Mouse (Mus musculus) heart, postnatal 10 days (tissue): ENCODE results near the gene 1110065P20Rik. TPM values are rescaled to one million over a fixed set of nuclear protein-coding genes. Genes with fewer than 3 reads are reported as not detected.

Source experiments
- DNase-seq, 2 experiments: peaks; one replicate each; pipeline ENCODE4 v3.0.0; 2021
- intact Hi-C: fragments of 180-260 bp; cut with DNase I; formaldehyde crosslinking; loops from one replicate; pipeline ENCODE4 v1.15.1; 2025
- total RNA-seq, 2 experiments: library from RNA; stranded (reverse); gene quantifications; 2 replicates each; pipeline ENCODE4 v1.2.3; 2021

The 1110065P20Rik gene
- 10 to 100 TPM; 28.7 to 33.5 TPM for total RNA-seq

GRCm38 (mm10) chr4:124850933-124851658 is at the start of gene 1110065P20Rik:
TSS of gene 1110065P20Rik (minus strand) at chr4:124851196.
- DNase-seq, result peak; percentile 80 to 82
- intact Hi-C loops, result no loop called here

GRCm38 (mm10) chr4:124899906-124900305 is 48.9 kb upstream of the 1110065P20Rik start:
- intact Hi-C loops, result no loop called here
- no peak for DNase-seq

GRCm38 (mm10) chr4:124898428-124898827 is 47.4 kb upstream of the 1110065P20Rik start:
- intact Hi-C loops, result no loop called here
- DNase-seq, result no peak

- intact Hi-C loops, result no loop called here
- peak in 1 of 2 experiments; percentile 7 for DNase-seq
Measured at GRCm38 (mm10) chr4:124894508-124895428, 43.8 kb upstream of the 1110065P20Rik start.

- DNase-seq, result no peak
- intact Hi-C loops, result no loop called here
Measured at GRCm38 (mm10) chr4:124893769-124894168, 42.8 kb upstream of the 1110065P20Rik start.

DNA sequence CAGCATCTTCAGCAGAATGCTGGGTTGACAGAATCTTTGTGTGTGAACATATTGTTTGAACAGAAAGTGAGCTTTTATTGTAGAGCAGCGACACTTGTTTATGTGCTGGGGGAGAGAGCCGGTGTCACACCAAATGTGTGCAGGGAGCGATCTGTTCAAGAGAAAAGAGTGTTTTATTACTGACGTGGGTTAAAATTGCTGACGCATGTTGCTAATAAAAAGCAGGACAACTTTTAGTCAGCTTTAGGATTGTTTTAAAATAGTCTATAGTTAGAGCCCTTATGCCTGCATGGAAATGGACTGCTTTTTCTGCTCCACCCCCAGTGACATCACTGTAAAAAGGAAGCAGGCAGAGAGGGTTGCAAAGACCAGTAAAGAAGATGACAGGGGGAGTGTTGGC is 39.8 kb upstream of the 1110065P20Rik start:
- intact Hi-C loops, result no loop called here

DNA sequence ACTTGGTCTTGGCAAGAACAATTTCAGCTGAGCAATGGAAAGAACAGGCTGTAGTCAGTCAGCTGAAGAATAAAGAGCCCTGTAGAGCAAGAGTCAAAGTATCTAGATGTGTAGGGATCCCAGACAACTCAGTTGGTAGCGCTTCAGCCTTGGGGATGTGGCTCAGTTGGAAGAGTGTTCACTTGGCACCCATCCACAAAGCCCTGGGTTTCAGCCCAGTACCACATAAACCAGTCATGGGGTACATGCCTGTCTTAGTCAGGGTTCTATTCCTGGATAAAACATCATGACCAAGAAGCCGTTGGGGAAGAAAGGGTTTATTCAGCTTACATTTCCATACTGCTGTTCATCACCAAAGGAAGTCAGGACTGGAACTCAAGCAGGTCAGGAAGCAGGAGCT is 38.9 kb upstream of the 1110065P20Rik start:
- DNase-seq, result no peak
- intact Hi-C loops, result no loop called here

More for the DNA sequence above, 39.8 kb upstream of the 1110065P20Rik start:
- no peak for DNase-seq

GRCm38 (mm10) chr4:124888702-124889101 is 37.7 kb upstream of the 1110065P20Rik start:
- intact Hi-C loops, result no loop called here
- DNase-seq, result no peak

GRCm38 (mm10) chr4:124882151-124882729 is 31.2 kb upstream of the 1110065P20Rik start:
- peak; percentile 49 to 64 for DNase-seq
- intact Hi-C loops, result no loop called here

DNA sequence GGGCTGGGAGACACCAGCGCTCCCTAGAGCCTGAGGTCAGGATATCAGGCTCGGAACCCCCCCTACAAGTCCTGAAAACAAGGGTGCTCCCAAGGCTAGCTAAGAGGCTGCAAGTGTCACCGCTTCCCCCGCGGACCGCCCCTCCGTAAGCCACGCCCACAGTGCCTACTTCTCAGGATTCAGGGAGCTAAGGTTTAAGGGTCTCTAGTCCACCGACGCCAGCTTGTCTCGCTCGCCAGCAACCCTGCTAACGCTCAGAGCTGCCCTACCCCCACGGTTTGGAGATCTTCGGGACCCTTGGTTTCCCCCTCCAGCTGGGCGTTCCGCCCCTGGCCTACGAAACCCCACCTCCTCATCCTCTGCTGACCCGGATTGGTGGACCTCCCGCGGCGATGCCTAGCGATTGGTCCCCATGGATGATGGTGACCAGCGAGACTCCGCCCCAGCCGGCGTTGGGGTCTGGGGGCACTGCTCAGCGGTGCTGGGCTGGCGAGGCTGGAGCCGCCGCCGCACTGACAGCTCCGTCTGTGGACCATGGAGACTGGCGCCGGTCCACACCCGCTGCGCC is 30.4 kb upstream of the 1110065P20Rik start:
- intact Hi-C loops, result no loop called here
- DNase-seq, result no peak

DNA sequence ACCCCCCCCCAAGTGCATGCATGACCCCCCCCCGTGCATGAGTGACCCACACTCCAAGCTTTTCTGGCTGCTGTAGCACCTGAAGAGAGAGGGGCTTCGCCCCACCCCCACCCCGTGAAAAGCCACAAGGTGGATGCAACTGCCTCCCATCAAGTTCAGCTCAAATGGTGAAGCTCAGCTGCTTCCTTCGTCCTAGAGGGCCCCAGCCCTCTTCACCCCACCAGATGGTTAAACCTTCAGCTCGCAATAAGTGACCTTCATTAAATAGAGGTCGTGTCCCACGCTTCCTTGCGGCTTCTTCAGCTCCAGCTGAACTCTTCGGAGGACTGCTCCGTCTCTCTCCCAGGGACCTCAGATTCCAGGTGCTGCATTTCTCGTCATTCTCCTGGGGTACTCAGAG is 29.6 kb upstream of the 1110065P20Rik start, which contains the start of gene Epha10:
TSS of gene Epha10 (plus strand) at position 301 of the 400 bp plus-strand sequence.
- intact Hi-C loops, result no loop called here
- no peak for DNase-seq

GRCm38 (mm10) chr4:124872719-124873118 is 21.7 kb upstream of the 1110065P20Rik start:
- intact Hi-C loops, result no loop called here
- no peak for DNase-seq

GRCm38 (mm10) chr4:124861283-124862188 is 10.5 kb upstream of the 1110065P20Rik start, which contains the start of gene Maneal:
TSS of gene Maneal (minus strand) at chr4:124862171.
- intact Hi-C loops, result no loop called here

GRCm38 (mm10) chr4:124860446-124860845 is 9.4 kb upstream of the 1110065P20Rik start:
- DNase-seq, result peak; percentile 82 to 88

More at GRCm38 (mm10) chr4:124861283-124862188, 10.5 kb upstream of the 1110065P20Rik start, which contains the start of gene Maneal:
- DNase-seq, result no peak

DNA sequence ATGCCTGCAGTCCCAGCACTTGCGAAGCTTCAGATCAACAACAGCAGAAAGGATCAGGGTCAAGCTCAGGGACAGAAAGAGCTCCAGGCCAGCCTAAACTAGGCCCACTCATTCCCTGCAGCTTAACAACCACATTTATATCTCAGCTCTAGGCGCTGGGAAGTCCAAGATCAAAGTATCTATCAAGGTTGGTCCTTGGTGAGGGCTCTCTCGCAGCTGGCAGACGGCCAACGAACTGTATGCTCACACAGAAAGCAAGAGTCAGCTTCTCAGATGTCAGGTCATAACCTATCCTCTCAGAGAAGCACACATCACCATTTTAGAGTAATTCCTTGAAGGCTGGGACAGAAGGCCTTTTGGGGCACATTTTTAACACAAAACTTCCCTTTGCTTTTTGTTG is 7.4 kb upstream of the 1110065P20Rik start:
- intact Hi-C loops, result no loop called here
- DNase-seq, result no peak

More at GRCm38 (mm10) chr4:124860446-124860845, 9.4 kb upstream of the 1110065P20Rik start:
- intact Hi-C loops, result no loop called here

DNA sequence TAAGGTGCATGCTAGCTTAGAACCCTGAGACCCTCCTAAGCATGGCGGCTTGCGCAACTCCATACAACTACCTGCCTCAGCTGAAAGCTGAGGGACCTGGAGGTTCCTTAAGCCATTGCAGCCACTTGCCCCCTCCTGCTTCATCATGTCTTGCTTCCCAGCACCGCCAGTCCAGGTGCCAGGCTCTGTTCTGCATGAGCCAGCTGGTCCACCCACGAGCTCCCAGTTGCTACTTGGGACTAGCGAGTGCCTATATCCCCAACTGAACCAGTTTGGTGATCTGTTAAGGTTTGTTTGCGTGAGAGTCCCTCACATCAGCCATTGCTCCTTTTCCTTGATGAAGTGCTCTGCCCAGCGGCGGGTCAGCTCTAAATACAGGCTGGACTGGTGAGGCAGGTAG is 5.3 kb upstream of the 1110065P20Rik start:
- intact Hi-C loops, result no loop called here
- no peak for DNase-seq

GRCm38 (mm10) chr4:124850261-124850913 is 609 bp downstream of the 1110065P20Rik start, which contains the start of gene Yrdc:
TSS of gene Yrdc (plus strand) at chr4:124850679.
- intact Hi-C loops, result no loop called here
- DNase-seq, result peak; percentile 96

DNA sequence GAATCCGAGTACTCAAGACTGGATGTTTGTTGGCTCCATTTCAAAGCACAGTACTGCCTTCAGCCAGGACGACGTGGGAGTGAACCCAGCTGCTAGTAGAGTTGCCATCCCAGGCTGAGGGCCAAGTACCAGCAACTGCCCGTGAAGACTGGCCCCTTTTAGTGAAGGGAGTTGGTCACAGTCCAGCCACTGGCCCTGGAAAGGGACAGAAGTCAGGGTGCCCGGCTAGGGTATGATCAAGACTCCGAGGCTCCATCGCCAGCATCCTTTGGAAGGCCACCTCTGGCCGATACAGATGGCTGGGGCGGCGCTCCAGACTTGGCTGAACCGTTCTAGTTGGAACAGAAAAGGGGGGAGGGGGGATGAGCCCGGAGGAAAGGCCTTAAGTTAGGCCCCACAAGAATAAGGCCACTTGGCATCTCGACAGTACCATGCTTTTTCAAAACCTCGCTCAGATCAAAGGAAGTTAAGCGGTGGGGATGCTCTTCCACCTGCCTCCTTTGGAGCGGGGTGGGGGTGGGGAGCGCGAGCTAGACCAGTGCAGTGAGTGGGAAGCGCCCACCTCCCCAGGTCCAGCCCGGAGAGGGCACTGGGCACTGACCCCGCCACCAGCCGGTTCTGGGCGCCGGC is 1.2 kb downstream of the 1110065P20Rik start:
- peak; percentile 66 to 67 for DNase-seq
- intact Hi-C loops, result loop anchor here (5.0 kb wide), 1 partner anchor 137 kb away; the partner anchor contains the start of gene Sf3a3
